Mouse (Mus musculus): ENCODE measurements around the gene She.
"Not testable (repeated sequence)": the region's sequence is repeated elsewhere in the genome, so short reads cannot be mapped to it uniquely, and the experiment has no call there.

Gene She

GRCm38 (mm10) chr3:89863276-89863675 lies 32.1 kb downstream of the She start:
- DNase-seq (ENCODE audit: extremely low spot score), result not testable (repeated sequence)

DNA sequence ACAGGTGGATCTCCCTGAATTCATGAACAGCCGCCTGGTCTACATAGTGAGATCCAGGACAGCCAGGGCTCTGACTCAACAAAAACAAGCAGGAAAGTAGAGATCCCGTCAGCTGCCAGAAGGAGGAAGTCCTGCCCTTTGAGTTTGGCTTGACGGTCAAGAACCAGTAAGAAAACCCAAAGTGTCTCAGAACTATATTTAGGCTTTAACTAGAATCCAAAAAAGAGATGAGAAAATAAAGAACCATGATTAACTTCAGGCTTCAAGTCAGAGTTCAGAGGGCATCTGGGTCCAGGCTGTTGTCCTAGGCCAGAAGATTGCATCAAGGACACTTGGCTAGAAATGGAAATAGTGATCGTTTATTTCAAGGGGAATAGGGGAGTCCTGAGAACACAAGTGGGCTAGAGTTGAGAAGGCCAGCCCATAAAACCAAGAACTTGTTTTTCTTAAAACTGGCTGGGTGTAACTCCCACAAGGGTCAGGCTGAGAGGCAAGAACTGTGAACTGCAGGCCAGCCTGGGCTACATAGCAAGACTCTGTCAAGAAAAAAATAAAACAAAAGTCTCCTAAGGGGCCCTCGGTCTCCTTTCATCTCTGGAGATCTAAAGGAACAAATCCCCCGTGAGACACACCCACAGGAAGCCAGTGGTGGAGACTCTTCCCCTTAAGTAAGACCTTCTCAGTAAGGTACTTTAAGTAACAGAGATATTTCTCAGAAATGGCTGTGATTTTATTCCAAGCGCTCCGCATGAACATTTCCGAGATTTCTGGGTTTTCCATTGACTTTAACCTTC lies 32.7 kb downstream of the She start:
- no peak for DNase-seq (ENCODE audit: extremely low spot score)

DNA sequence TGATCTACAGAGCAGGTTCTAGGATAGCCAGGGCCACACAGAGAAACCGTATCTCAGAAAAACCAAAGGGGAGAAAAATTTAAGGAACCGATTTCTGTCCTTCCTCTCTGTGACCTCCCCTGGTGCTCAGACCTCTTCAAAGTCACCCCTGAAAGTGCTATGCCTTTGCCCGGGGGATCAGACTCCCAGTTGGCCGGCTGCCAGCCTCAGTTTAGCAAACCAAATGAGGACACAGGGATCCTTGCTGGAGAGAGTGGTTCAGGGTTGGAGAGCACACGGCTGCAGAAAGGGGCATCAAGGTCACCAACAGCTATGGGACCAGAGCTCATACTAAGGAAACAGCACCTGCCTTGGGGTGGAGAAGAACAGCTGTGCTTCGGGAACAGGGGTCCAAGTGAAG lies 33.9 kb downstream of the She start:
- DNase-seq (ENCODE audit: extremely low spot score), result no peak

GRCm38 (mm10) chr3:89865764-89866163 lies 34.6 kb downstream of the She start:
- DNase-seq (ENCODE audit: extremely low spot score), result no peak

DNA sequence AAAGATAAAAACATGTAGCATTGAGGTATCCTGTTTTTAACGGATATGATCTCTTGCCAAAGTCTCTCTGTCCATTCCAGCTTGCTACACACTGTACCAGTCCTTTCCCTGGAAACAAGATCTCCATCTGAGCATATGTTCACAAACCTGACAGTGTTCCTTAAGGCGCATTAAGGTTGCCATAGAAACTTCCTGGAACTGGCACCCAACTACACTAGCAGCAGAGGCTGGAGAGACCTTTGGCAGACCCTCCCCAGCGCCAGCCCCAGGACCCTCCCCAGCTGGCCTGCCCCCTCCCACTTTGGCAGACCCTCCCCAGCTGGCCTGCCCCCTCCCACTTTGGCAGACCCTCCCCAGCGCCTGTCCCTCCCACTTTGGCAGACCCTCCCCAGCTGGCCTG lies 36.5 kb downstream of the She start:
- no peak for DNase-seq (ENCODE audit: extremely low spot score)

DNA sequence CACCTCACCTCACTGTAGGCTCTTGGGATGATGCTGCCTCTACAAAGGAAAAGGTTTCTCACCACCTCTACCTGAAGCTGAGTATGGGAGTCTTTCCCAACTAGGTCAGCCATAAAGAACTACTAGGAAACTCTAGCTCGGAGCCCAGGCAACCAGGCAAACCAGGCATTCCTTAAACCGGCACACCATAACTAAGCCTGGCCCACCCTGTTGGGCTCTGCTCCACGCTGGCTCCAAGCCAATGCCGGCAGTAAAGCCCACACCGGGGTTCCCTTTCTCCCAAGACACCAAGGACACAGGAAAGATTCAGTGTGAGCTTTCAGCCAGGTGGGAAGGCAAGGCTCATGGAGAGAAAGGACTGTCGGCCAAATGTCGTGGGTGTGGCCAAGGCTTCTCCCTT lies 37.2 kb downstream of the She start:
- DNase-seq (ENCODE audit: extremely low spot score), result peak; percentile 23

DNA sequence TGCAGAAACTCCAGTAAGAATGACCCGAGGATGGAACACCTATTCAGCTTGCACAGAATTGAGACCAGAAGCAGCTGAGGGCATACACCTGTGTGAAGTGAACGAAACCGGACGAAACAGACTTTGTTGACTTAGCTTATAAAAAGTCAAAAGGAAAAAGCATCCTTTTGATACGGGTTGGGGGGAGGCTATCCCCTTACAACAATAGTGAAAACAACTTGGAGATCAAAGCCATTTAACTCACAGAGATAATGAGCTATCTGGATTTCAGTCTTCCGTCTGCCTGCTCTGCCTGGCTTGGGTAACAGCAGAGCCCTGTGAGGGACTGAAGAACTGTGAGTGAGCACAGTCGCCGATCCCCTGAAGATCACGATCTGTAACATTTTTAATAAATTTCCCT lies 37.8 kb downstream of the She start:
- DNase-seq (ENCODE audit: extremely low spot score), result no peak

DNA sequence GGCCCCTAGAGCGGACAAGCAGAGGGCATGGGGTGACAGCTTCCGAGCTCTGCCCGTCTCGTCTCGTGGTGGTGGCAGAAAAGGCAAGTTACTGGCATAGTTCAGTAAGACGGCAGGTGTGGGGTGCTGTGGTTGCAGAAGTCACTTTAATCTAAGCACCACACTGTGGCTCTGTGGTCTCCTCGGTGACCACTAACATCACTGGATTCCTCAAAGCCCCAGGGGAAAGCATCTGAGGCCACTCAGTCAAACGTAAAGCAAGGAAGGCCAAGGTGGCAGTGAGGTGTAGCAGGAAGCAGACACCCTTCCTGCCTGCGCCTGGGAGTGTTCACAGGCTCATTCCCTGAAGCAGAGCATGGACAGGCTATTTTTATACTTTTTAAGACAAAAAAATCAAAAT lies 38.4 kb downstream of the She start:
- DNase-seq (ENCODE audit: extremely low spot score), result no peak

- no peak for DNase-seq (ENCODE audit: extremely low spot score)
Observed at GRCm38 (mm10) chr3:89870472-89871271, 39.5 kb downstream of the She start.

DNA sequence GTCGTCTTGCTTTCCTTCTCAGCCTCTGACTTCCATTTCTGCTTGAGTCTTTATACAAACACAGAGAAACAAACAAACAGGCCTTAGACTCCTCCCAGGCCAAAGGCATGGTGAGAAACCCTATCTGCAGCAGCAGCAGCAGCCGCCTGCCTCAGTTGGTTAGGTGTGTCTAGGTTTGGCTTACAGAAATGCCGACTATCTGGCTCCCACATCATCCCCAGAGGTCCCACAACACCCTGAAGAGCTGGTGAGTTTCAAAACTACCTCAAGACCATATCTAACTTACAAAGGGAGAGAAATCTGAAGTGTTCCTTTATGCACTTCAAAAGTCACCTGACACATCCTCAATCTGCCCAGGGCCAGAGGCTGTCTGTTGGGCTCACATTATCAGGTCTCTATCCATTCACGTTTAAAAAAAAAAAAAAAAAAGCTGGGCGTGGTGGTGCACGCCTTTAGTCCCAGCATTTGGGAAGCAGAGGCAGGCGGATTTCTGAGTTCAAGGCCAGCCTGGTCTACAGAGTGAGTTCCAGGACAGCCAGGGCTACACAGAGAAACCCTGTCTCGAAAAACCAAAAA lies 40.3 kb downstream of the She start:
- no peak for DNase-seq (ENCODE audit: extremely low spot score)

- no peak for DNase-seq (ENCODE audit: extremely low spot score)
Observed at GRCm38 (mm10) chr3:89872209-89872608, 41.0 kb downstream of the She start.

DNA sequence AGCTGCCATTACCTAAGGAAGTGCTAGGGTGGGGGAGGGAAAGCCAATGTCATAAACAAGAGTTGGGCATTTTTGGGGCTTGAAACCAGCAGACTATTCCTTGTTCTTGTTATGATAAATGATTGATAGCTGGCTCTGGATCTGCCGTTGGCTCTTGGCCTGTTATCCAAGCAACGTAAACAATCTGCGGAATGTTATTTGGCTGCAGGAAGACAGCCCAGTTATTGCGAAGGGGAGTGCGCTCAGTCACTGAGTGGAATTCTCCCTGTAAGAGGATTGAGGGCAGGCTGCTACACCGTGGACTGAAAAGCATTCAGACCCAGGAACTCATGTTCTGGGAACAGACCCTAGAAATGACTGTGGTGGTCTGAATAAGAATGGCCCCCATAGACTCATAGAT lies 41.5 kb downstream of the She start:
- DNase-seq (ENCODE audit: extremely low spot score), result no peak

DNA sequence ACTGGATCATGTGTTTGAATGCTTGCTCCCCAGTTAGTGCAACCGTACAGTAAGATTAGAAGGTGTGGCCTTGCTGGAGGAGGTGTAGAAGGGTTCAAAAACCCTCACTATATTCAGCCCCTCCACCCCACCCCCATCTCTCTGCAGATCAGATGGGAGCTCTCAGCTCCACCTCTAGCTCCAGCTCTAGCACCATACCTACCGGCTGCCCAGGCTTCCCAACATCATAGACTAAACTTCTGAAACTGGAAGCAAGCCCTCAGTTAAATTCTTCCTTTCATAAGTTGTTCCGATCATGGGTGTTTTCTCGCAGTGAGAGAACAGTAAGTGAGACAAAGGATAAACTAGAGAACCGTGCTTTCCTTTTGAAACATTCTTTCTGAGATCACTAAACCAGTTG lies 42.9 kb downstream of the She start:
- no peak for DNase-seq (ENCODE audit: extremely low spot score)

GRCm38 (mm10) chr3:89875021-89875420 lies 43.9 kb downstream of the She start:
- no peak for DNase-seq (ENCODE audit: extremely low spot score)

- DNase-seq (ENCODE audit: extremely low spot score), result no peak
Observed at GRCm38 (mm10) chr3:89875781-89876180, 44.6 kb downstream of the She start.

DNA sequence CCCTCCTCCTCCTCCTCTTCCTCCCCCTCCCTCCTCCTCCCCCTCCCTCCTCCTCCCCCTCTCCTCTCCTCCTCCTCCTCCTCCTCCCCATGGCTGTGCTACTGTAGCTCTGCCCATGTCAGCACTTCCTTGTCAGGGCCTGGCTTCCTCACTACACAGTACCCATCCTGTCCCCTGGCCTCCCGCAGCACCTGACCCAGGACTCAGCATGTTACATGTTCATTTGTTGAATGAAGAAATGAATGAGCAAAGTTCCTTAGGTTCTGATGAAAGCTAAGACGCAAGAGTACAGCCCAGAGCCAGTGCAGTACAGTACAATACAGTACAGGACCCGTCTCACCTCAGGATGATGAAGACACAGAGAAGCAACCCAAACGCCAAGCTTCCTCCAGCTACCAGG lies 45.3 kb downstream of the She start:
- DNase-seq (ENCODE audit: extremely low spot score), result no peak

- DNase-seq (ENCODE audit: extremely low spot score), result no peak
Observed at GRCm38 (mm10) chr3:89877129-89877528, 46.0 kb downstream of the She start.

DNA sequence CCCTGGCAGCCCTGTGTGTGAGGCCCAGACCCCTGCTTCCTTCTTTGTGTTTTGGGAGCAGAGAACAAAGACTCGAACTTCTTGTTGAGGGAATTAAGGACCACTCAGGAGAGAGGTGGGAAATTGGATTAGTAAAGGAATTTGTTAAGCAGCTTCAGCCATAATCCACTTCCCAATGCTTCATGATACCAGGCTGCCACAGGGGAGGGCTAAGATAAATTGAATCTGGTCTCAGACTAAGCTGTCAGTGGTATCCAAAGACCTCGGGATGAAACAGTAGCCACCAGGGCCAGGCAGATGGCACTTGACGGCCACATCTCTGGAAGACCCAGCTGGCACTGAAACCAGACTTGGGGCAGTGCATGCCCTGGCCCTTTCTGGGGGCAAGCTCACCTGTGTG lies 47.3 kb downstream of the She start:
- no peak for DNase-seq (ENCODE audit: extremely low spot score)

DNA sequence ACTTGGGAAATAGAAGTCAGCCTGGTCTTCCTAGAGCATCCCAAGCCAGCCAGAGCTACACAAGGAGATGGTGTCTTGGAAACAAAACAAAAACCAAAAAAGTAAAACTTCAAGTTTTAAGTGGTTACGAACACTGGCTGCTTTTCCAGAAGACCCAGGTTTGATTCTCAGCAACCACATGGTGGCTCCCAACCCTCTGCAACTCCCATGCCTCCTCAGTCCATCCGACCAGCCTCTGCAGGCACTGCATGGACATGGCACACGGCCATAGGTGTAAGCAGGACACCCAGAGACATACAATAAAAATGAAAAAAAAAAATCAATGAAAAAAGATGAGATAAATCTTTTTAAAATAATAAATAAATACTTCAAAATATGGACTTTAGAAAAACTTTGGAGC lies 48.2 kb downstream of the She start:
- DNase-seq (ENCODE audit: extremely low spot score), result no peak

GRCm38 (mm10) chr3:89880036-89880851 lies 49.1 kb downstream of the She start:
- no peak for DNase-seq (ENCODE audit: extremely low spot score)

DNA sequence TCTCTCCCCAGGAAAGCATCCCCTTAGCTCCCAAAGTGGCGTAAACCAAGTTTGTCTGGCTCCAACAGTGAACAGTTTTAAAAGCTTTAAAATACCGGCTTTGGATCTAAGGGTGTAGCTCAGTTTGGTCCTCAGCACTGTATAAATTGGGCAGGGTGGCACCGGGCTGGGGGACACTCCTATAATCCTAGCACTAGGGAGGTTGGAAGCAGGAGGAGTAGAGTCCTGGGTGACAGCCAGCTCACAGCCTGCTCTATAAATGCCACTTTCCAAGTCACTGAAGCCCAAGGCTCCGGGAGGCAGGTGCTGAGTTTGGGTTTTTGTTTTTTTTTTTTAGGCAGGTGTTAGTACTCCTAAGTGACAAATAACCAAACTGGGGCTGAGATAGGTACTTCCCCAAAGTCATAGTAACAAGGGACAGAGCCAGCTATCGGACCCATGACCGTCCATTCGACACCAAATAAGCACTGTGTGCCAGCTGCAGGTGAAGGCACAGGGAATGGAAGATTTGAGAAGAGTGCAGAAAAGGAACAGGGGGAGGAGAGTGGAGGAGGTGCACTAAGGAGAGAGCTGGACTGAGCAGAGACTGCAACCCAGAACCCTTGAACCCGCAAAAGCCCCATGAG lies 51.5 kb downstream of the She start:
- no peak for DNase-seq (ENCODE audit: extremely low spot score)

All from embryo, embryonic 9.5 days (tissue).